Mouse (Mus musculus) B cell, adult 2 months (primary cell): ENCODE results near the gene Fbxo46.
A peak's percentile ranks its signal among the peaks of the same experiment; 100 is the strongest.

Experiments used
- DNase-seq, 2 experiments: peaks; one replicate each; pipeline ENCODE4 v3.0.0; 2022

Gene Fbxo46

DNA sequence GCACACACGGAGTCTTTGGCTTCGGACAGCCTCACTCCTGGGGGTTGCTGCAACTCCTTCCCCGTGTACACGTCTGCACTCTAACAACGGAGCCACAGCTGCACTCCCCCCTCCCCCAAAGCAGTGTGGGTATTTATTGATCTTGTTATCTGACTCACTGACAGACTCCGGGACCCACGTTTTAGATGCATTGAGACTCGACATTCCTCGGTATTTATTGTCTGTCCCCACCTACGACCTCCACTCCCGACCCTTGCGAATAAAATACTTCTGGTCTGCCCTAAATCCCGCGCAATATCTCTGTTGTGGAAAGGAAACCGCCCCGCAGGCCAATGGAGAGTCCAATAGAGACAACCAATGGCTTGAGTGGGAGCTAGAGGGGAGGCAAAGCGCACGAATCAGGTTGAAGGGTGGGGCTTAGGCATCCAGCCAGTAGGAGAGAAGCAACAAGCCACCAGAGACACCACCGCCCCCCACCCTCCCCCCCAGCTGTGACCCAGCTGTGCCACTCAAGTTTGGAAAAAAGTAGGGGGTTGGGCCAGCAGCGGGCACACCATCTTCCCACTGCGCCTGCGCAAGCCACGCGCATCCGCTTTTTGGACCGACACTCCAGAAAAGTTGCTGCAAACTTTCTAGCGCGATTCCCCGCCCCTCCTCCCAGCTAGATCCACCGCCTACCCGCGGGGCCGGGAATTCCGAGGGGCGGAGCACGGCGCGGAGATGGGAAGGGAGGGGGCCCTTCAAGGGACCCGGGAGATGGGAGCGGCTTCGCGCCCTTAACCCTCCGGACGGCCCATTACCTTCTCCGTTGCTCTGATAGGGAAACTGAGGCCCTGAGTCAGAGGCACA is 25.9 kb upstream of the Fbxo46 start:
- DNase-seq, result peak; percentile 77 to 79

- peak; percentile 50 to 55 for DNase-seq
These were observed 25.2 kb upstream of the Fbxo46 start, which contains the start of gene Six5 for GRCm38 (mm10) chr7:19094471-19094825. Six5 (plus strand) TSS chr7:19094594.

DNA sequence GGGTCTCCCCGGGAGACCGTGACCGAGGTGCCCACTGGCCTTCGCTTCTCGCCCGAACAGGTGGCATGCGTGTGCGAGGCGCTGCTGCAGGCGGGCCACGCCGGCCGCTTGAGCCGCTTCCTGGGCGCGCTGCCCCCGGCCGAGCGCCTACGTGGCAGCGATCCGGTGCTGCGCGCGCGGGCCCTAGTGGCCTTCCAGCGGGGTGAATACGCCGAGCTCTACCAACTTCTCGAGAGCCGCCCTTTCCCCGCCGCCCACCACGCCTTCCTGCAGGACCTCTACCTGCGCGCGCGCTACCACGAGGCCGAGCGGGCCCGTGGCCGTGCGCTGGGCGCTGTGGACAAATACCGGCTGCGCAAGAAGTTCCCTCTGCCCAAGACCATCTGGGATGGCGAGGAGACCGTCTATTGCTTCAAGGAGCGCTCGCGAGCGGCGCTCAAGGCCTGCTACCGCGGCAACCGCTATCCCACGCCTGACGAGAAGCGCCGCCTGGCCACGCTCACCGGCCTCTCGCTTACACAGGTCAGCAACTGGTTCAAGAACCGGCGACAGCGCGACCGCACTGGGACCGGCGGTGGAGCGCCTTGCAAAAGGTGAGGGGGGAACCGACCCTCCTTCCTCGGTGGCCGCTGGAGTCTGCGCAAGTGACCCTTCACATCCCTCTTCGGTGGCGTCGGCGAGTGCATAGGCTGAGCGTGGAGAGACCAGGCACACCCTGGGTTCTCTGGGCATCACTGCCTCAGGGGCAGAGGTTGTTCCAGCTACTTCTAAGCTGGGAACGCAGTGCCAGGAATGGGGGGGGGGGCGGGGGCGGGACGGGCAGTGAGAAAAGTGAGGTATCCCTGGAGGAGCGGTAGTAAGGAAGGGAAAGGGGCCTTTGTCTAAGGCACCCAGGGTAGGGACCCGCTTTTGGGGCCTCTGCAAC is 24.6 kb upstream of the Fbxo46 start:
- peak; percentile 39 to 48 for DNase-seq

DNA sequence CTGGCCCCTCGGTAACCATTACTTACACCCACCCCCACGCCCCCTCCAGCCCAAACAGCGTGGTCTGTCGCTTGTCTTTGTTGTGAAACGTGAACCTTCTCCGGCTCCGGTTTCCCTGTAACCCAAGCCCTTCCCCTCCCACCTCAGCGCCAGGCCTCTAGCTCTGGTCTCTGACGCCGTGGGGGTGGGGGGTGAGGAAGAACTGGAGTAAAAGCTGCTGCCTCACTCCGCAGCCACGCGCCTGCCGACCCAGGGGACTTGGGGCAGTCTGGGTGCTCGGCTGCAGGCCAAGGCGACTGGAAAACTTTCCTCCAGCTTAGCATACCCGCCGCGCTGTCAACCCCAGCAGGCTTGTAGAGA is 23.9 kb upstream of the Fbxo46 start:
- peak in 1 of 2 experiments; percentile 25 for DNase-seq

DNA sequence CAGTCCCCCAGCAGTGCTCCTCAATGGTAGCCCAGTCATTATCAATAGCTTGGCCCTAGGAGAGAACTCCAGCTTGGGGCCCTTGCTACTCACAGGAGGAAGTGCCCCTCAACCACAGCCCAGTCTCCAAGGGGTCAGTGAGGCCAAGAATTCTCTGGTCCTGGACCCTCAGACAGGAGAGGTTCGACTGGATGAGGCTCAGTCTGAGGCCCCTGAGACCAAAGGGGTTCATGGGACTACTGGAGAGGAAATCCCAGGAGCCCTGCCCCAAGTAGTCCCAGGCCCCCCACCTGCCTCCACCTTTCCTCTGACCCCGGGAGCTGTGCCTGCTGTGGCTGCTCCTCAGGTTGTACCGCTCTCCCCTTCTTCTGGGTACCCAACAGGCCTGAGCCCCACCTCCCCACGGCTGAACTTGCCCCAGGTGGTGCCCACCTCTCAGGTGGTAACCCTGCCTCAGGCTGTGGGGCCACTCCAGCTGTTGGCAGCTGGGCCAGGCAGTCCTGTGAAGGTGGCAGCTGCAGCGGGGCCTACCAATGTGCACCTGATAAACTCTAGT is 23.2 kb upstream of the Fbxo46 start:
- no peak for DNase-seq

DNA sequence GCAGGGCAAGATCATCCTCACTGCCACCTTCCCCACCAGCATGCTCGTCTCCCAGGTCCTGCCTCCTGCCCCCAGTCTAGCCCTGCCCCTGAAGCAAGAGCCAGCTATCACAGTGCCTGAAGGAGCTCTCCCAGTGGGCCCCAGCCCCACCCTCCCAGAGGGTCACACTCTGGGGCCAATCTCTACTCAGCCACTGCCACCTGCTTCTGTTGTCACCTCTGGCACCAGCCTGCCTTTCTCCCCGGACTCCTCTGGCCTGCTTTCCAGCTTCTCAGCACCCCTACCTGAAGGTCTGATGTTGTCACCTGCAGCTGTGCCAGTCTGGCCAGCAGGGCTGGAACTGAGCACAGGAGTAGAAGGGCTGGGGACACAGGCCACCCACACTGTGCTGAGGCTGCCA is 22.4 kb upstream of the Fbxo46 start:
- no peak for DNase-seq

- DNase-seq, result no peak
These were observed 21.8 kb upstream of the Fbxo46 start for GRCm38 (mm10) chr7:19097863-19098262.

GRCm38 (mm10) chr7:19098811-19099210 is 20.8 kb upstream of the Fbxo46 start:
- no peak for DNase-seq

GRCm38 (mm10) chr7:19100290-19100689 is 19.4 kb upstream of the Fbxo46 start:
- no peak for DNase-seq

GRCm38 (mm10) chr7:19103741-19104140 is 15.9 kb upstream of the Fbxo46 start:
- no peak for DNase-seq

- DNase-seq, result no peak
These were observed 15.2 kb upstream of the Fbxo46 start for GRCm38 (mm10) chr7:19104486-19104885.

GRCm38 (mm10) chr7:19107436-19107835 is 12.2 kb upstream of the Fbxo46 start:
- no peak for DNase-seq

DNA sequence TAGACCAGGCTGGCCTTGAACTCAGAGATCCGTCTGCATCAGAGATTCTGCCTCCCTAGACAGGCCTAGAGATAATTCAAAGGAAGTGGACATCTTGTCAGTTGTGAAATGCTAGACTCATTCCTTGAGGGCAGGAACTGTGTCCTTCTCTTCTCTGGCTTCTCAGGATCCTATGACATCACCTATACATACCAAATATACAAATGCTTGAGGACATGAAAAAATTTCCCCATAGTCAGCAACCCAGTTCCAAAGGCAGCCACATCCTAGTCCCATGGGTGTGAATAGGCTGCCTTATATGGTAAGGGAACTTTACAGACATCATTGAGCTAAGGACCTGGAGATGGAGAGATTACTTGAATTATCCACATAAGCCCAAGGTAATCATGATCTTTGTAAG is 10.1 kb upstream of the Fbxo46 start:
- no peak for DNase-seq

DNA sequence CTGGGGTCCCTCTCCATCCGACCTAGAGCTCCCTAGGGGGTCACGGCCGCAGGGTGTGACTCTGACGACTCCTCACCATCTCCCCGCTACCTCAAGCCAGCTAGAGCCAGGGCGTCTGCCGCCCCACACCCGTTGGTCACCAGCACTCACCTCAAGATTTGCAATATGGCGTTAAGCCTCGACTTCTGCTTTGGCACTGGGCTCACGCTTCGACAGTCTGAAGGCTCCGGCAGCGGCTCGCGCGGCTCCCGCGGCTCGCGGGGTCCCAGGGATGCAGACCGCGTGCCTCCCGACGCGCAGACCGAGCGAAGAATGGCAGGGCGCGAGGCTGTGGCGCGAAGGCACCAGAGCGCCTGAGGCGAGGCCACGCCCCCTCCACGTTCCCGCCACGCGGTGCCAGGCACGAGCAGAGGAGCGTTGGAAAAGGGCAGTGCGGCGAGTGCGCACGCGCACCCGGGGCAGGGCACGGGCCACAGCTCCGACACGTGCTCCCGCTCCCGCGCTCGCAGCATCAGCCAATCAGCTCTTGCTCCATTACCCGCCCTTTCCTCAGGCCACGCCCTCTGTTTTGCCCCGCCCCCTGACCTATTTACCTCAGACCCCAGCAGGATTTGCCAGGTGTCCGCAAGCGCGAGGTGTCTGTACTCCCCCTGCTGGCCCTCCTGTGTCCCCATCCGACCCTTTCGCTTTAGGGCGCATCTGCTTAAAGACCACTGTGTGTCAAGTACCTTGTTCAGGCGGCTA is 1.5 kb upstream of the Fbxo46 start, which contains the start of gene Gm4969:
Gm4969 (minus strand) TSS at position 341 of the 744 bp plus-strand sequence.
- peak; percentile 27 to 30 for DNase-seq

DNA sequence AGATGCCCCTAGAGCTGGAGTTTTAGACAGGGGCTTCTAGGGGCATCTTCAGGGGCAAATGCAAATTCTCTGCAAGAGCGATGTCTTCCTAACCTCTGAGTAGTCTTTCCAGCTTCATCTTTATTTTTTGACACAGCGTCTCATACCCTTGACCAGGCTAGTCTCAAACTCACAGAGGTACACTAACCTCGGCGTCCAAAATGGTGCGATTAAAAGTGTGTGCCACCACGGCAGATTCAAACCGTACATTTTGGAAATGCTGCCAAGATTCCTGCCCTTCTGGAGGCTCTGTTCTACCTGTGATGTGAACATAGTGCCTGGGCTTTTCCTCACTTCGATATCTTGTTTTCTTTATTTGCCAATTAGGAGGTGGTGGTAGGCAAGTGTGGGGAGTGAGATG is 576 bp upstream of the Fbxo46 start:
- DNase-seq, result no peak

DNA sequence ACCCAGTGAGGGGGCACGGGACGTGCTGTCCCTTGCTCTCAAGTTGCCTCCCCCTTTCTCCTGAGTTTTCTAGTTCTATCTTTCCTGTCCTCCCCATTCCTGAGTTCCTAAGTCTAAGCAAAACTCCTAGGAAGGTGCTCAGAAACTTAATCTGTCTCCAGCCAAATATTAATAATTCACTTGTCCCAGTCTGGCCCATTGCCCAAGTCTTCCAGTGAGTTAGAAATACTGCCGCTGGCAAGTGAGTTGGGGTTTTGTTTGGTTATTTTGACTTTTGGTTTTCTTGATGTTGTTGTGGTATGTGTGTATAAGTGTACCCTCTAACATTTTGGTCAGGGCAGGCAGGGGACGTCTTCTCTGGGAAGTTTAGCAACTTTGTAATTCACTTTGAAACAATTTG is 2.0 kb downstream of the Fbxo46 start:
- no peak for DNase-seq

DNA sequence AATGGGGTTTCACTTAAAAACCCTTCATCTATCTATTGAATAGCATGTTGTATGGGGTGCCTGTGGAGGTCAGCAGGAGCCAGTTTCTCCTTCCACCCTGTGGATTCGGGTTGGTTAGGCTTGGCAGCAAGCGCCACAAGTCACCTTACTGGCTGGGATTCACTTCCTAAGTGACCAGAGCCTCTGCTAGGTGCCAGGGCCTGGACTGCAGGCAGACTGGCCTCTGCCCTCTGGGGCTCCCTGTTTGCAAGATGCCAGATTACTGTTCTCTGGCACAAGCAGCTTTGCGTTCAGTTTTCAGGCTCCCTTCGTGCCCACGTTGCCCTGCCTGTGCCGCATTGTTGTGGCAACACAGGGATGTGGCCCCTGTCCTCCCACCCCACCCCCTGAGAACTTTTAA is 5.1 kb downstream of the Fbxo46 start:
- no peak for DNase-seq

DNA sequence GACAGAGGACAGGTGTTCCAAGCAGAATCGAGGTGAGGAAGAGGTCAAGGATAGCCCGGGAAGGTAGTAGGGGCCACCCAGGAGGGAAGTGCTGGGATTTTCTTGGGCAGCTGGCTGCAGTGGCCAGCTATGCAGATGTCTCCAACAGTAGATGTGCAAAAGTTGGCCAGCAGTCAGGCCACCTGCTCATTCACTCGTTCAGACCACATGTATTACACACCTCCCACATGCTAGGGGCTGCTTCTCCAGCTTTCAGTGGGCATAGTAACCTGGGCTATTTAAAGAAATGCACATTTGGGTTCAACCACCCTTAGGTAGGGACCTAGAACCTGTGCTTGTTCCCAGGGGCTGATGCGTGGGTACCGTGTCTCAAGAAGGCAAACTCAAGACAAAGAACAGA is 8.1 kb downstream of the Fbxo46 start:
- DNase-seq, result no peak

DNA sequence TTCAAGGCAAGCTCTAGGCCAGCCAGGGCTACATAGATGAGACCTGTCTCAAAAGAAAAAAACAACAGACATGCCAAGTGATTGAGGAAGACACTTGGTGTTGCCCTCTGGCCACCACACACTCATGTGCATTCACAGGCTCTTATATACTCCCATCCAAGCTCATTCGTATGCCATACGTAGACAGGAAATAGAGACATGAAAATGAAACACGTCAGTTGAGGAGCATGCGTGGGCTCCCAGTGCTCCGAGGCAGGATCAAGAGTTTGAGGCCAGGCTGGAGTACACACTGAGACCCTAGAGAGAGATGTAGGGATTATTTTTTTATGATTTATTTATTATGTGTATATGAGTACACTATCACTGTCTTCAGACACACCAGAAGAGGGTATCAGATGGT is 9.7 kb downstream of the Fbxo46 start:
- DNase-seq, result no peak

DNA sequence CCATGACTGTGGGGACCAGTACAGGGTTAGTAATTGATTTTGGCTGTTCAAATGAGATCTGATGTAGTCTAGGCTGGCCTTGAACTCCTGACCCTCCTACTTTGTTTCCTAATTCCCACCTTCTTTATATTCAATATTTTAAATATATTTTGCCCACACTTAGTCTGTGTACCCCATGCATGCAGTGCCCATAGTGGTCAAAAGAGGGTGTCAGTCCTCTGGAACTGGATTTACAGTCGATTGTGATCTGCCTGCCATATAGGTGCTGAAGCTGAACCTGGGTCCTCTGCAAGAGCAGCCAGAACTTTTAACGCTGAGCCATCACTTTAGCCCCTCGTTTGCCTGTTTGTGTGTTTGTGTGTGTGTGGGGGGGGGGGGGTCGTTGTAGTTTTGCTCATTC is 11.0 kb downstream of the Fbxo46 start:
- peak; percentile 33 to 49 for DNase-seq

- DNase-seq, result peak; percentile 97
These were observed 11.7 kb downstream of the Fbxo46 start for GRCm38 (mm10) chr7:19131324-19131848.

- DNase-seq, result no peak
These were observed 16.5 kb downstream of the Fbxo46 start for GRCm38 (mm10) chr7:19136168-19136567.
